ENCODE assay signal across 12 mouse cellular contexts in genomic region chr3:41618488-41618887, GRCm38 (mm10).
DNase-seq lines count a peak whose midpoint lies in the region; ATAC-seq and TF ChIP-seq lines count a peak whose summit lies in the region.
"Had no signal": no experiment of that assay in that cellular context is flagged by ENCODE, and none has a peak within 500 bp of the region (broad histone marks: within the 10 kb centered on the region; RNA-seq: fewer than 3 reads in every experiment).

No protein-coding gene starts in this region.

- peak; percentile 76 for DNase-seq in forebrain, embryonic 14.5 days (ENCODE audit: low spot score)
- peak; percentile 65 for DNase-seq in kidney, postnatal 0 days (ENCODE audit: low spot score)
- no peak for DNase-seq in kidney, postnatal 25 days
- DNase-seq in neural tube, embryonic 10.5 days (ENCODE audit: extremely low spot score, low spot score): no peak
- no peak for DNase-seq in right cerebral cortex, adult 2 months (ENCODE audit: low spot score in 2 of 2)
- DNase-seq in gastrocnemius, adult 2 months: no peak
- DNase-seq: heart, postnatal 36 days; thymus, postnatal 25 days had no signal

- H3K4me3 ChIP-seq in forebrain, embryonic 14.5 days (ENCODE audit: low read depth, low read length): no peak overlapping the region
- no peak overlapping the region for H3K4me3 ChIP-seq in forebrain, embryonic 12.5 days (replicated peaks)
- no peak overlapping the region for H3K4me3 ChIP-seq in kidney, postnatal 0 days (replicated peaks; ENCODE audit: low read depth, low read length)
- H3K4me3 ChIP-seq in neural tube, embryonic 13.5 days: no peak overlapping the region
- no peak overlapping the region for H3K4me3 ChIP-seq in gastrocnemius, adult 2 months
- H3K4me3 ChIP-seq: embryonic facial prominence, embryonic 15.5 days; lung, embryonic 15.5 days had no signal

- H3K27ac ChIP-seq in forebrain, embryonic 14.5 days (ENCODE audit: low read depth, low read length): peak overlapping the region; percentile 50; the same call in 1 of the 2 replicates
- no peak overlapping the region for H3K27ac ChIP-seq in forebrain, embryonic 12.5 days
- peak overlapping the region; percentile 10; the same call in 1 of the 2 replicates for H3K27ac ChIP-seq in kidney, postnatal 0 days
- H3K27ac ChIP-seq in neural tube, embryonic 13.5 days (replicated peaks): peak overlapping the region; percentile 35
- H3K27ac ChIP-seq in gastrocnemius, adult 2 months: no peak overlapping the region
- H3K27ac ChIP-seq: embryonic facial prominence, embryonic 15.5 days; lung, embryonic 15.5 days had no signal

- 57% methylated on average over 3 of the region's 3 CpGs for WGBS in forebrain, embryonic 14.5 days
- 70% methylated on average over 3 of the region's 3 CpGs for WGBS in forebrain, embryonic 12.5 days
- 80% methylated on average over 3 of the region's 3 CpGs for WGBS in kidney, postnatal 0 days
- 91% methylated on average over 3 of the region's 3 CpGs for WGBS in neural tube, embryonic 13.5 days

- intact Hi-C loops in gastrocnemius, adult 2 months (cut with DNase I): no loop called here

- peaks cover 12% of the 10 kb centered on the region for H3K36me3 ChIP-seq in forebrain, embryonic 14.5 days (ENCODE audit: control insufficient read depth, insufficient read depth, low read length)
- peaks cover 13% of the 10 kb centered on the region for H3K36me3 ChIP-seq in forebrain, embryonic 12.5 days (replicated peaks)
- peaks cover 12% of the 10 kb centered on the region for H3K36me3 ChIP-seq in kidney, postnatal 0 days (ENCODE audit: insufficient read depth, low read length)
- peaks cover 12% of the 10 kb centered on the region for H3K36me3 ChIP-seq in neural tube, embryonic 13.5 days

- peaks cover 4% of the 10 kb centered on the region; the same call in 1 of the 2 replicates for H3K4me1 ChIP-seq in forebrain, embryonic 14.5 days (ENCODE audit: control insufficient read depth, insufficient read depth, low read length)
- no peaks in the 10 kb centered on the region for H3K4me1 ChIP-seq in forebrain, embryonic 12.5 days
- H3K4me1 ChIP-seq in kidney, postnatal 0 days (replicated peaks; ENCODE audit: insufficient read depth, low read length): no peaks in the 10 kb centered on the region
- H3K4me1 ChIP-seq in neural tube, embryonic 13.5 days (replicated peaks): peaks cover 6% of the 10 kb centered on the region; the same call in 1 of the 2 replicates
- H3K4me1 ChIP-seq: embryonic facial prominence, embryonic 15.5 days; lung, embryonic 15.5 days had no signal

- TF ChIP-seq CTCF in kidney, postnatal 0 days (IDR thresholded peaks at IDR 0.05; ENCODE audit: low read depth): no peak
- no peak for TF ChIP-seq CTCF in gastrocnemius, adult 2 months (IDR thresholded peaks at IDR 0.05)

- ATAC-seq in forebrain, embryonic 14.5 days: peak; percentile 76; the same call in 1 of the 2 replicates
- ATAC-seq in forebrain, embryonic 12.5 days (ENCODE audit: low FRiP score): no peak; the same call in 1 of the 2 replicates
- ATAC-seq in kidney, postnatal 0 days (replicated peaks; ENCODE audit: low FRiP score, low read depth): no peak
- peak; percentile 53; the same call in 1 of the 2 replicates for ATAC-seq in neural tube, embryonic 13.5 days (ENCODE audit: low read depth)

- no peak overlapping the region for H3K4me2 ChIP-seq in forebrain, embryonic 14.5 days (ENCODE audit: low read length)
- no peak overlapping the region for H3K4me2 ChIP-seq in forebrain, embryonic 12.5 days
- no peak overlapping the region for H3K4me2 ChIP-seq in kidney, postnatal 0 days (ENCODE audit: low read length)
- no peak overlapping the region for H3K4me2 ChIP-seq in neural tube, embryonic 13.5 days
- H3K4me2 ChIP-seq: embryonic facial prominence, embryonic 15.5 days; lung, embryonic 15.5 days had no signal

- H3K9me3 ChIP-seq in forebrain, embryonic 14.5 days (replicated peaks; ENCODE audit: control insufficient read depth, low read length): no peaks in the 10 kb centered on the region
- no peaks in the 10 kb centered on the region for H3K9me3 ChIP-seq in forebrain, embryonic 12.5 days
- no peaks in the 10 kb centered on the region for H3K9me3 ChIP-seq in kidney, postnatal 0 days (replicated peaks; ENCODE audit: low read length)
- no peaks in the 10 kb centered on the region for H3K9me3 ChIP-seq in neural tube, embryonic 13.5 days
- H3K9me3 ChIP-seq: embryonic facial prominence, embryonic 15.5 days; lung, embryonic 15.5 days had no signal

- no peaks in the 10 kb centered on the region for H3K27me3 ChIP-seq in forebrain, embryonic 14.5 days (replicated peaks; ENCODE audit: control insufficient read depth, insufficient read depth, low read length)
- H3K27me3 ChIP-seq in forebrain, embryonic 12.5 days: no peaks in the 10 kb centered on the region
- no peaks in the 10 kb centered on the region for H3K27me3 ChIP-seq in kidney, postnatal 0 days (ENCODE audit: insufficient read depth, low read length)
- no peaks in the 10 kb centered on the region for H3K27me3 ChIP-seq in neural tube, embryonic 13.5 days
- H3K27me3 ChIP-seq: embryonic facial prominence, embryonic 15.5 days; lung, embryonic 15.5 days had no signal

- no peak overlapping the region for H3K9ac ChIP-seq in forebrain, embryonic 14.5 days (ENCODE audit: low read length)
- no peak overlapping the region for H3K9ac ChIP-seq in forebrain, embryonic 12.5 days
- no peak overlapping the region for H3K9ac ChIP-seq in kidney, postnatal 0 days (ENCODE audit: low read depth, low read length)
- no peak overlapping the region for H3K9ac ChIP-seq in neural tube, embryonic 13.5 days
- H3K9ac ChIP-seq: embryonic facial prominence, embryonic 15.5 days; lung, embryonic 15.5 days had no signal

Comparison
In these comparisons a context has a peak if more than half of its experiments do, and no peak if none do; other contexts are left out.
1. ATAC-seq: peak in forebrain, embryonic 14.5 days (single experiment) and neural tube, embryonic 13.5 days (single experiment); none in forebrain, embryonic 12.5 days (single experiment) and kidney, postnatal 0 days (single experiment).
2. DNase-seq: peak in forebrain, embryonic 14.5 days (single experiment) and kidney, postnatal 0 days (single experiment); none in kidney, postnatal 25 days (0 of 2), neural tube, embryonic 10.5 days (single experiment), right cerebral cortex, adult 2 months (0 of 2) and gastrocnemius, adult 2 months (single experiment).
3. H3K27ac ChIP-seq: peak in forebrain, embryonic 14.5 days (single experiment), kidney, postnatal 0 days (single experiment) and neural tube, embryonic 13.5 days (single experiment); none in forebrain, embryonic 12.5 days (single experiment) and gastrocnemius, adult 2 months (single experiment).